Mouse (Mus musculus) erythroblast, embryonic 14.5 days (primary cell): Measurements from ENCODE around the gene Csk.

Experiments used
- GATA1 ChIP-seq: IDR thresholded peaks from 2 replicates; pipeline ENCODE4 v1.6.1; 2012; ENCODE audit warnings: low read length, inconsistent platforms, mixed read lengths
- TAL1 ChIP-seq: IDR thresholded peaks from 3 replicates; pipeline ENCODE4 v1.6.1; 2012; ENCODE audit warnings: low read length, inconsistent platforms, mixed read lengths

DNA sequence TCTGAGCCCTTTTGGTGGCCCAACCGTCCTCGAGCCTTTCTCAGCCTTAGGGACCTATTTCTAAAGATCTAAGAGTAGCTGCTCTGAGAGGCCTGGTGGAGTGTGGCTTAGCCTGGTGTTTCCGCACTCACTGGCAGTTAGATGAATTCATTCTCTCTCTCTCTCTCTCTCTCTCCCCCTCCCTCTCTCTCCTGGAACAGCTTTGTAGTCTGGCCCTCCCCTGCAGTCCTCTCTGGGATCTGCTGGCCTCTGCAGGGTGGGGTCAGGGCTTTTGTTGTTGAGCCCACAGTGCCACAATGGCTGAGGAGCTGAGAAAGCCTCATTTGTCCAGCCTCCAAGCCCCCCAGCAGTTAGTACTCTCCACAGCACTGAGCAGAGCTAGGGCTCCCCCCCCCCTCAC, 576 bp downstream of the Csk start:
- TF ChIP-seq TAL1: no peak
- TF ChIP-seq GATA1: no peak
